Mouse (Mus musculus) adrenal gland, postnatal 25 days (tissue): Measurements from ENCODE around the gene Pmvk. TPM values are rescaled to one million over a fixed set of nuclear protein-coding genes. Genes with fewer than 3 reads are reported as not detected.
"Not testable (repeated sequence)": the region's sequence is repeated elsewhere in the genome, so short reads cannot be mapped to it uniquely, and the experiment has no call there.

Source experiments
- DNase-seq: peaks from one replicate; pipeline ENCODE4 v3.0.0; 2021; ENCODE audit warnings: mixed read lengths
- total RNA-seq: library from RNA; stranded (reverse); gene quantifications from 2 replicates; pipeline ENCODE4 v1.2.3, GENCODE M21; 2021

The Pmvk gene
- total RNA-seq, 1 experiment from 2014 or later = 31.7 TPM

- not testable (repeated sequence) for DNase-seq
These were observed 25.3 kb upstream of the Pmvk start for GRCm38 (mm10) chr3:89429021-89429420.

- peak; percentile 96 for DNase-seq
These were observed 23.9 kb upstream of the Pmvk start, which contains the start of gene Pygo2 for GRCm38 (mm10) chr3:89430171-89431159. TSS of gene Pygo2 (plus strand) at chr3:89430214.

GRCm38 (mm10) chr3:89432606-89433005, 21.7 kb upstream of the Pmvk start:
- no peak for DNase-seq

- no peak for DNase-seq
These were observed 19.8 kb upstream of the Pmvk start for GRCm38 (mm10) chr3:89434532-89434931.

- DNase-seq = no peak
These were observed 19.3 kb upstream of the Pmvk start for GRCm38 (mm10) chr3:89435041-89435440.

GRCm38 (mm10) chr3:89436176-89437113, 17.9 kb upstream of the Pmvk start, which contains the start of gene Pbxip1:
TSS of gene Pbxip1 (plus strand) at chr3:89436706.
- peak; percentile 67 for DNase-seq

GRCm38 (mm10) chr3:89437269-89437668, 17.1 kb upstream of the Pmvk start:
- no peak for DNase-seq

- DNase-seq = peak; percentile 70
These were observed 13.7 kb upstream of the Pmvk start for GRCm38 (mm10) chr3:89440691-89441090.

GRCm38 (mm10) chr3:89448720-89449537, 5.4 kb upstream of the Pmvk start:
- DNase-seq = peak; percentile 79

- DNase-seq = peak; percentile 78
These were observed 4.8 kb upstream of the Pmvk start for GRCm38 (mm10) chr3:89449541-89449940.

GRCm38 (mm10) chr3:89451916-89452315, 2.4 kb upstream of the Pmvk start:
- DNase-seq = no peak

GRCm38 (mm10) chr3:89455786-89456285, 1.5 kb downstream of the Pmvk start:
- DNase-seq = no peak

GRCm38 (mm10) chr3:89456726-89457665, 2.7 kb downstream of the Pmvk start:
- peak; percentile 75 for DNase-seq

- no peak for DNase-seq
These were observed 4.1 kb downstream of the Pmvk start for GRCm38 (mm10) chr3:89458372-89458964.

- DNase-seq = peak; percentile 96
These were observed 4.8 kb downstream of the Pmvk start for GRCm38 (mm10) chr3:89458965-89459807.

GRCm38 (mm10) chr3:89468268-89468667, 13.9 kb downstream of the Pmvk start:
- no peak for DNase-seq

GRCm38 (mm10) chr3:89472280-89472679, 17.9 kb downstream of the Pmvk start:
- no peak for DNase-seq

GRCm38 (mm10) chr3:89473838-89474237, 19.5 kb downstream of the Pmvk start:
- DNase-seq = no peak

- no peak for DNase-seq
These were observed 24.7 kb downstream of the Pmvk start for GRCm38 (mm10) chr3:89479055-89479454.
